Mouse (Mus musculus) stomach, postnatal 0 days (tissue): ENCODE results near the gene Mphosph10. TPM values are rescaled to one million over a fixed set of nuclear protein-coding genes. Genes with fewer than 3 reads are reported as not detected.

Source experiments
- ATAC-seq: fragments of 200-750 bp; cut with Nextera tagmentation; 2 replicates; pipeline ENCODE4 v1.8.0; 2017; ENCODE audit not compliant: low FRiP score, low TSS enrichment
- DNase-seq: peaks from one replicate; pipeline ENCODE4 v3.0.0-alpha.2; 2016; ENCODE audit warnings: low spot score
- H3K27ac ChIP-seq: fragments of 300-500 bp; sonication (generic); replicated peaks from 2 replicates; pipeline ENCODE4 v1.5.1; 2014; ENCODE audit warnings: mild to moderate bottlenecking, control low read depth
- H3K27me3 ChIP-seq: fragments of 300-500 bp; sonication (generic); 2 replicates; pipeline ENCODE4 v1.6.1; 2014; ENCODE audit warnings: low read length; ENCODE audit not compliant: control insufficient read depth, insufficient read depth
- H3K36me3 ChIP-seq: fragments of 300-500 bp; sonication (generic); 2 replicates; pipeline ENCODE4 v1.6.1; 2014; ENCODE audit warnings: low read length, mixed read lengths; ENCODE audit not compliant: control insufficient read depth, insufficient read depth
- H3K4me1 ChIP-seq: fragments of 300-500 bp; sonication (generic); replicated peaks from 2 replicates; pipeline ENCODE4 v1.6.1; 2014; ENCODE audit warnings: antibody characterized with exemption; ENCODE audit not compliant: control insufficient read depth, insufficient read depth
- H3K4me2 ChIP-seq: fragments of 300-500 bp; sonication (generic); replicated peaks from 2 replicates; pipeline ENCODE4 v1.6.1; 2014; ENCODE audit warnings: low read depth, mild to moderate bottlenecking, control low read depth, moderate library complexity
- H3K4me3 ChIP-seq: fragments of 300-500 bp; sonication (generic); 2 replicates; pipeline ENCODE4 v1.5.1; 2014; ENCODE audit warnings: low read depth, low read length, control low read depth
- H3K9ac ChIP-seq: fragments of 300-500 bp; sonication (generic); 2 replicates; pipeline ENCODE4 v1.6.1; 2014; ENCODE audit warnings: mild to moderate bottlenecking, low read length, control low read depth, mixed read lengths
- H3K9me3 ChIP-seq: fragments of 300-500 bp; sonication (generic); 2 replicates; pipeline ENCODE4 v1.6.1; 2016; ENCODE audit warnings: low read length; ENCODE audit not compliant: control insufficient read depth
- CTCF ChIP-seq: IDR thresholded peaks from 2 replicates; pipeline ENCODE4 v1.5.1; 2016; ENCODE audit warnings: antibody characterized with exemption, low read depth, mild to moderate bottlenecking, moderate library complexity
- EP300 ChIP-seq: optimal IDR thresholded peaks from 2 replicates; pipeline ENCODE3; 2016; ENCODE audit warnings: antibody characterized with exemption
- WGBS: fragments of 180-500 bp; shearing (Covaris S2); extraction: QIAGEN DNeasy Blood & Tissue Kit; methylation state at CpG from one replicate; pipeline ENCODE4 v1.1.7; 2014; 5-methylcytosine and 5-hydroxymethylcytosine counted together
- polyA plus RNA-seq: library from polyadenylated mRNA; unstranded; fragments of >200 nt; fragmentation: Nextera tagmentation; extraction: Ambion mirVana; gene quantifications from 2 replicates; pipeline ENCODE4 v1.2.1, GENCODE M21; 2015

The Mphosph10 gene
- polyA plus RNA-seq, result 24.3 and 26.4 TPM in 2 replicates

DNA sequence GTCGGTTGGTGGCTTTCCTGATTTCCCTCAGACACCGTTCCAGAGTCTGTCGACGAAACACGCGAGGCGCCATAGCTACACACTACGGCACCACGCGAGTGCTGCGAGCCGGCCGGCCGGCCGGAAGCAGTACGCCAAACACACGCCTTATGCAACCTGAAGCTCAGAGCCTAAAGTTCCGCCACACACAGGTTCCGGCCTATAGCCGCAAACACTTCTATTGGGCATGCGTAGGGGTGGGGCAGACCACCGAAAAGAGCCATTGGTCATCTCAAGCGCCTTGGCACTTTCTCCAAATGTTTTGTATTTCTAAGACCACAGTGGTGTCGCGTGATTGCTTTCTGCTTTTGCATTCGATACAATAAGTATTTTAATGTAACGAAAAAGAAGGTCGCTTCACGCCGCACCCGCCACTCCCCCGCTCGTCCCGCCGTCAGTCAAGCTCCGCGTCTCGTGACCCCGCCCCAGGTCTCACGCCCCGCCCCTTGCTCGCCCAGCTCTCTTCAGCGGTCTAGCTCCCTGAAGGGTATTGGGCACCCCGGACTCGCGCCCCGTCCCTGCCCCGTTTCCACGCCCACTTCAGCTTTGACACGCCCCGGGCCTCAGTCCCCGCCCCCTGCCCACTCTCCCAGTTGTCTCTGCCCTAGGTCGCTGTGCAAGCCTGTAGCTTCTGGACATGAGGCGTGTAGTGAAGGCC, at the start of gene Mphosph10, which contains the start of gene Mcee:
Gene Mphosph10 (minus strand): TSS at position 147 of the 697 bp plus-strand sequence.
Gene Mcee (plus strand): TSS at position 486 of the 697 bp plus-strand sequence.
- Histone ChIP-seq H3K27ac (peak within 1 kb of the TSS; percentile 87), H3K4me2 (peak within 1 kb of the TSS; percentile 78), H3K9ac (peak within 1 kb of the TSS; percentile 79), H3K4me1 (no peaks in the 10 kb centered on the region), H3K4me3 (peak within 1 kb of the TSS; percentile 82), H3K36me3 (no peaks in the 10 kb centered on the region; the same call in 1 of the 2 replicates), H3K27me3 (no peaks in the 10 kb centered on the region), H3K9me3 (no peaks in the 10 kb centered on the region)
- ATAC-seq, result peak; percentile 99
- TF ChIP-seq EP300 (no peak), CTCF (no peak; the same call in 1 of the 2 replicates)
- WGBS, result under 1% methylated on average over 53 of the region's 54 CpGs
- peak; percentile 100 for DNase-seq

DNA sequence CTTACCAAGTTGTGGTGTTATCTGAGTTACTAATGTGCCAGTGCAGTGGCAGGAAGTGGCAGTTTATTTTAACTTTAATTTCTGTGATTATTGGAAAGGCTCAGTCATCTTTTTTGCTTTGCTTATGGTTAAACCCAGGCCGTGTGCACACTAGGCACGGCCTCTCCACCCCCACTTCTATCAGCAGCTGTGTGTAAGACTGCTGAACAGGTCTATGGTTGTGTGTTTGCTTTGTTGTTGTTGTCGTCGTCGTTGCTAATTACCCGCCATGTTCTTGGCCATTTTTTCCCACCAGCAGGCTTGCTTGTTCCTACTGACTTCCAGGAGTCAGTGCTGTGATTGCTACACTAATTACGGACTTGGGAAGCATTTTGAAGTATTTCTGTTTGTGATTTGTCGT, 48.5 kb upstream of the Mphosph10 start:
- Histone ChIP-seq H3K9me3 (no peaks in the 10 kb centered on the region), H3K27ac (no peak overlapping the region), H3K4me1 (no peaks in the 10 kb centered on the region), H3K27me3 (no peaks in the 10 kb centered on the region), H3K4me2 (no peak overlapping the region), H3K4me3 (no peak overlapping the region), H3K36me3 (no peaks in the 10 kb centered on the region), H3K9ac (no peak overlapping the region)
- TF ChIP-seq CTCF, result no peak
- no peak for TF ChIP-seq EP300
- no peak for DNase-seq
- WGBS, result 76% methylated on average over 8 of the region's 8 CpGs
- ATAC-seq, result no peak

DNA sequence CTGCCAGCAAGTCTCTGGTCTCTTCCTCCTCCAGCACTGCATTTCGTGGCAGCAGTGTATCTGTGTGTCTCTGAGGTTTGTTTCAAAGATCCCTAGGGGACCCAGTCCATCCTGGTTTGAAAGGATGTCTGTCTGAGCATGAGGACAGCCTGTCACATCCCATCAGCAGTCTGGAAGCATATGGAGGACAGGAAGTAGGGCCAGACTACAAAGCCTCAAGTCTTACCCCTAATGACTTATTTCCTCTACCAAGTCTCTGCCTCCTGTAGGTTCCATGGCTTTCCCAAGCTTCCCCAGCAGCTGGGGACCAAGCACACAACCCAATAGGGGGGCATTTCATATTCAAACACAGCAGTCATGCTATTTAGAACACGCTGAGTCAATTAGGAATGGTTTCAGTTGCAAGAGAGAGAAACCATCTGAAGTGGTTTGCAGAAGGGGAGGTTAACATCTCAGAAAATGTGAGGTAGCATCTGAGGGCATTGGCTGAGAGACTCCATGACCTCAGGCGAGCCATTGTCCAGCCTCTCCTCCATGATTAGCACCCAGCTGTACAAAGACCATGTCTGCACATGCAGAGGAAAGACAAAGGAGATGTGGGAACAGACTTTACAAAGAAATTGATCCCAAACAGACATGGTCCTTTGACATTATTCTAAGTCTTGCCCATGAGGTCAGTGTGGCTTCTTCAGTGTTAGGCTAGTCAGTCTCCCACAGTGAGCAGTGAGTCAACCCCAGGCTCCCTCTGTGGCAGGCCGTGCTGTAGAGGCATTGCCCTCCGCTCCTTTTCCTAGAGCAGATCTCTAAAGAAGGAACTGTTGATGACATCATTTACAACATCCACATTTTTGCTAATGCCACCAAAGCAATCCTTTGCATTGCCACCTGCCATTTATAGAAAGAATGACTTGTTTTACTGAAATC, 47.8 kb upstream of the Mphosph10 start:
- H3K27ac ChIP-seq, result no peak overlapping the region
- TF ChIP-seq CTCF, result no peak
- TF ChIP-seq EP300, result no peak
- no peak overlapping the region for H3K9ac ChIP-seq
- H3K36me3 ChIP-seq, result no peaks in the 10 kb centered on the region
- no peak overlapping the region for H3K4me3 ChIP-seq
- ATAC-seq (no peak), DNase-seq (no peak)
- no peak overlapping the region for H3K4me2 ChIP-seq
- 73% methylated on average over 5 of the region's 5 CpGs for WGBS
- H3K9me3 ChIP-seq, result no peaks in the 10 kb centered on the region
- H3K27me3 ChIP-seq, result no peaks in the 10 kb centered on the region
- H3K4me1 ChIP-seq, result no peaks in the 10 kb centered on the region

DNA sequence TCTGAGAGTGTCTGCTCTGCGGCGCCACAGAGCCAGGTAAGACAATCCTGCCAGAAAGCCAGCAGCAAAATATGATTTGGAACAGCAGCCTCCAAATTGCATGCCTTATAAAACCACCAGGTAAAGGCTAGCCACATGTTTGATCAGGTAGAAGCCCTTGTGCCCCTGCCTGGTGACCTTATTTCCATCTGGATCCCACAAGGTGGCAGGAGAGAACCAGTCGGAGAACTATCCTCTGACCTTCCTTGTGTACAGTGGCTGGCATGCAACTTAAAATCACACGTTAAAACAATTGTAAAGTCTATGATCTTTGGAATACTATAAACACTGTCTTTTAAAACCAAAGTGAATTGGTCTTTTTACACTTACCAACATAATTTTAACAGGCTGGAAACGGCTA, 32.8 kb upstream of the Mphosph10 start:
- Histone ChIP-seq H3K4me1 (no peaks in the 10 kb centered on the region), H3K9ac (no peak overlapping the region), H3K9me3 (no peaks in the 10 kb centered on the region), H3K27ac (no peak overlapping the region), H3K4me3 (no peak overlapping the region), H3K27me3 (no peaks in the 10 kb centered on the region), H3K4me2 (no peak overlapping the region), H3K36me3 (no peaks in the 10 kb centered on the region)
- DNase-seq (no peak), ATAC-seq (no peak)
- TF ChIP-seq EP300 (no peak), CTCF (peak; percentile 52)
- WGBS, result 54% methylated on average over 5 of the region's 5 CpGs

DNA sequence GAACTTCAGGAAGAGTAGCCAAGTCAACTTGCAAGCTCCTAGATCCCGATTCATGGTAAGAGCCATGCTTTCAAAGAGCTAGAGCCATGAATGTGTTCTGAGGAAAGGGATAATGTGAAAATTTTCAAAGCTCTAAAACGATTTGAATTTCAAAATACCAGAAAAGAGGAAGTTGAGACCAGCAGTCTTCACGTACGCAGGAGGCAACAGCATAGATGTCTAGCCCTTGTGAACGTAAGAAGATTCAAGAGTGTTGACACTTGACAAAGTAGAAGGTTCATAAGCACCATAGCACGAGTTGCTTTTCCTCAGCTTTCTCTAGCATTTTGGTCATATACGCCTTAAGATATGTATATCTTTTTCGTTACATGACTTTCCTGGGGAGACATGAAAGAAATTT, 11.9 kb upstream of the Mphosph10 start:
- Histone ChIP-seq H3K9me3 (no peaks in the 10 kb centered on the region), H3K36me3 (no peaks in the 10 kb centered on the region; the same call in 1 of the 2 replicates), H3K27ac (no peak overlapping the region), H3K9ac (no peak overlapping the region), H3K4me2 (no peak overlapping the region), H3K4me1 (no peaks in the 10 kb centered on the region), H3K27me3 (no peaks in the 10 kb centered on the region), H3K4me3 (no peak overlapping the region)
- no peak for DNase-seq
- ATAC-seq, result no peak
- no peak for TF ChIP-seq EP300
- no peak for TF ChIP-seq CTCF
- WGBS, result 91% methylated on average over 8 of the region's 8 CpGs
